Mouse (Mus musculus) stomach, embryonic 14.5 days (tissue): ENCODE measurements around the gene Pomgnt1. TPM values are rescaled to one million over a fixed set of nuclear protein-coding genes. Genes with fewer than 3 reads are reported as not detected.
A peak's percentile ranks its signal among the peaks of the same experiment; 100 is the strongest.

Experiments
- ATAC-seq: fragments of 200-750 bp; cut with Nextera tagmentation; 2 replicates; pipeline ENCODE4 v1.8.0; 2017; ENCODE audit warnings: low read depth, moderate TSS enrichment; ENCODE audit not compliant: insufficient number of reproducible peaks, insufficient read depth, low FRiP score
- H3K27ac ChIP-seq: fragments of 300-500 bp; sonication (generic); 2 replicates; pipeline ENCODE4 v1.5.1; 2014; ENCODE audit warnings: mild to moderate bottlenecking, low read length, moderate library complexity, mixed read lengths
- H3K27me3 ChIP-seq: fragments of 300-500 bp; sonication (generic); 2 replicates; pipeline ENCODE4 v1.6.1; 2014; ENCODE audit warnings: low read length, control low read depth, mixed read lengths; ENCODE audit not compliant: control insufficient read depth, insufficient read depth
- H3K36me3 ChIP-seq: fragments of 300-500 bp; sonication (generic); 2 replicates; pipeline ENCODE4 v1.6.1; 2014; ENCODE audit warnings: mild to moderate bottlenecking, control low read depth, low read length, moderate library complexity, mixed read lengths; ENCODE audit not compliant: control insufficient read depth, insufficient read depth
- H3K4me1 ChIP-seq: fragments of 300-500 bp; sonication (generic); 2 replicates; pipeline ENCODE4 v1.6.1; 2014; ENCODE audit warnings: low read length, control low read depth, mixed read lengths; ENCODE audit not compliant: control insufficient read depth, insufficient read depth
- H3K4me2 ChIP-seq: fragments of 300-500 bp; sonication (generic); replicated peaks from 2 replicates; pipeline ENCODE4 v1.6.1; 2014; ENCODE audit warnings: low read depth, low read length, control low read depth
- H3K4me3 ChIP-seq: fragments of 300-500 bp; sonication (generic); 2 replicates; pipeline ENCODE4 v1.5.1; 2014; ENCODE audit warnings: low read depth, low read length, control low read depth
- H3K9ac ChIP-seq: fragments of 300-500 bp; sonication (generic); replicated peaks from 2 replicates; pipeline ENCODE4 v1.6.1; 2014; ENCODE audit warnings: low read depth, mild to moderate bottlenecking, control low read depth, low read length, moderate library complexity, mixed read lengths
- H3K9me3 ChIP-seq: fragments of 300-500 bp; sonication (generic); 2 replicates; pipeline ENCODE4 v1.6.1; 2016; ENCODE audit warnings: low read depth, low read length, control low read depth; ENCODE audit not compliant: control insufficient read depth
- WGBS: fragments of 180-500 bp; shearing (Covaris S2); extraction: QIAGEN DNeasy Blood & Tissue Kit; methylation state at CpG from one replicate; pipeline ENCODE4 v1.1.7; 2014; 5-methylcytosine and 5-hydroxymethylcytosine counted together
- polyA plus RNA-seq: library from polyadenylated mRNA; unstranded; fragments of >200 nt; fragmentation: Nextera tagmentation; extraction: Ambion mirVana; gene quantifications from 2 replicates; pipeline ENCODE4 v1.2.1, GENCODE M21; 2014

Pomgnt1 gene
- 56.5 and 61.7 TPM in 2 replicates for polyA plus RNA-seq

DNA sequence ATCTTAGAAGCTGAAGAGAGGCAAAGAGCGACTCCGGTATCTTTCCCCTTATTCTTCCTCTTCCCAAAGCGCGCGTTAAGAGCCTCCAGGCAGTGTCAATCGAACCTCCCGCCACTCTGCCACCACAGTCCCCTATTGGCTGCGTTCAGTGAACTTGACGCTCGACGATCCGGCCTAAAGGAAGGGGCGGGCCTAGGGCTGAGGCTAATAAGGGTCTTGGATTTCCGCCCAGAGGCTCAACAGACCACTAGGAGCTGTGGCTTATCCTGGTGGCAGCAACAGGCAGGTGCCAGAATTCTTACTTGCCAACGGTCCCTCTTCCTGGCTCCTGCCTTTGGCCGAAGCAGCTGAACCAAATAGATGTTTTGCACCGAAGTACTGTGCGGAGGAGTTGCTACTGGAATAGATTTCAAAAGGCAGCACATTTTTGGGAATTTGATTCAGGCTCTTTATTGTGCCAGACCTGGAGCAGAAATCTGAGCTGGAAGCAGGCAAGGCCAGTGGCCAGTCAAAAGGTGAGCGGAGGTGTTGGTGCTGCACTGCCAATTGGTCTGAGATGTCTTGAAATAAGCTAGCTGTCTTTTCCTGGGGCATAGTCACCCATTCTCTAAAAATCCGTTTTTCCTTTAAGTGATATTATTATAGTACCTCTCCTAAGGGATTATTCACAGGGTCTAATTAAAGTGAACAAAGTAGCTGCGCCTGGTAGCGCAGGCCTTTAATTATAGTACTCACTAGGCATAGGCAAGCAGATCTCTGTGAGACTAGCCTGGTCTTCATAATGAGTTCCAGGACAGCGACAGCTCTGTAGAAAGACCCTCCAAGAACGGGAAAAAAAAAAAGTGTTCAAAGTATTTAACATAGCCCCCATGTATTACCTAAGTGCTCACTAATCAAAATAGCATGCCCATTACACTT is at the start of gene Pomgnt1, which contains the start of gene Rad54l:
Pomgnt1 (plus strand) TSS at position 239 of the 918 bp plus-strand sequence.
Rad54l (minus strand) TSS at position 89 of the 918 bp plus-strand sequence.
- no peaks in the 10 kb centered on the region for H3K9me3 ChIP-seq
- H3K4me2 ChIP-seq: peak within 1 kb of the TSS; percentile 79
- H3K9ac ChIP-seq: peak within 1 kb of the TSS; percentile 64
- H3K36me3 ChIP-seq: no peaks in the 10 kb centered on the region
- WGBS: 4% methylated on average over 24 of the region's 24 CpGs
- no peaks in the 10 kb centered on the region for H3K27me3 ChIP-seq
- H3K4me3 ChIP-seq: peak within 1 kb of the TSS; percentile 54
- ATAC-seq: peak; percentile 94
- H3K27ac ChIP-seq: peak within 1 kb of the TSS; percentile 69; the same call in 1 of the 2 replicates
- H3K4me1 ChIP-seq: peaks cover 11% of the 10 kb centered on the region; the same call in 1 of the 2 replicates

DNA sequence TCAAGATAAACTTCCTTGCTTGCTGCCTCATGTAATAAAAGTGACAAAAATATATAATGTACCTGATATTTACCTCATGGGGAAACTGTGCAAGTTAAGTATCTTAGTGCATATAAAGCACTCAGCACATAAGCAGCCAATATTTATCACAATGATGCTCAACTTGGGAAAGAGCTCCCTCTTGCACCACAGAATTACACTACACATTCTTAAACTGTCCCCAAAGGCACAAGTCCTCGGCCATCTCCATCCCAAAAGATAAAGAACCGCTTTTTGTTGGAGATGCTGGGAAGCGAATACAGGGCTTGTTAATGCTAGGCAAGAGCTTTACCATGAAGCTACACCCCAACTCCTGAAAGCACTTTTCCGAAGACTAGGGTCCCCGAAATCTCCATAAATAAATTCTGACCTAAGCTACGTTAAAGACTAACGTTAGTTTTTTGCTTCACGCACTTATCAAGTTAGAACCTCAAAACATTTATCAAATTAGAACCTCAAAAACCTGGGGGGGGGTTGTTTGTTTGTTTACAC is 49.4 kb upstream of the Pomgnt1 start:
- H3K4me1 ChIP-seq: peaks cover 21% of the 10 kb centered on the region
- H3K9ac ChIP-seq: peak overlapping the region; percentile 97
- H3K36me3 ChIP-seq: peaks cover 11% of the 10 kb centered on the region
- no peaks in the 10 kb centered on the region for H3K27me3 ChIP-seq
- WGBS: 1% methylated on average over 8 of the region's 8 CpGs
- peak overlapping the region; percentile 60 for H3K4me2 ChIP-seq
- H3K4me3 ChIP-seq: peak overlapping the region; percentile 85
- H3K9me3 ChIP-seq: no peaks in the 10 kb centered on the region
- ATAC-seq: no peak
- peak overlapping the region; percentile 98; the same call in 1 of the 2 replicates for H3K27ac ChIP-seq

GRCm38 (mm10) chr4:116074861-116075620 is 48.6 kb upstream of the Pomgnt1 start, which contains the start of the genes Uqcrh and Lrrc41:
Gene Uqcrh (minus strand): TSS chr4:116075071.
Gene Lrrc41 (plus strand): TSS chr4:116075269.
- Histone ChIP-seq H3K4me1 (peaks cover 21% of the 10 kb centered on the region), H3K9me3 (no peaks in the 10 kb centered on the region), H3K4me3 (peak within 1 kb of the TSS; percentile 85), H3K27ac (peak within 1 kb of the TSS; percentile 98), H3K9ac (peak within 1 kb of the TSS; percentile 97), H3K4me2 (peak within 1 kb of the TSS; percentile 94), H3K27me3 (no peaks in the 10 kb centered on the region), H3K36me3 (peaks cover 9% of the 10 kb centered on the region)
- ATAC-seq: peak; percentile 93
- whole genome bisulfite sequencing: under 1% methylated on average over 55 of the region's 55 CpGs

DNA sequence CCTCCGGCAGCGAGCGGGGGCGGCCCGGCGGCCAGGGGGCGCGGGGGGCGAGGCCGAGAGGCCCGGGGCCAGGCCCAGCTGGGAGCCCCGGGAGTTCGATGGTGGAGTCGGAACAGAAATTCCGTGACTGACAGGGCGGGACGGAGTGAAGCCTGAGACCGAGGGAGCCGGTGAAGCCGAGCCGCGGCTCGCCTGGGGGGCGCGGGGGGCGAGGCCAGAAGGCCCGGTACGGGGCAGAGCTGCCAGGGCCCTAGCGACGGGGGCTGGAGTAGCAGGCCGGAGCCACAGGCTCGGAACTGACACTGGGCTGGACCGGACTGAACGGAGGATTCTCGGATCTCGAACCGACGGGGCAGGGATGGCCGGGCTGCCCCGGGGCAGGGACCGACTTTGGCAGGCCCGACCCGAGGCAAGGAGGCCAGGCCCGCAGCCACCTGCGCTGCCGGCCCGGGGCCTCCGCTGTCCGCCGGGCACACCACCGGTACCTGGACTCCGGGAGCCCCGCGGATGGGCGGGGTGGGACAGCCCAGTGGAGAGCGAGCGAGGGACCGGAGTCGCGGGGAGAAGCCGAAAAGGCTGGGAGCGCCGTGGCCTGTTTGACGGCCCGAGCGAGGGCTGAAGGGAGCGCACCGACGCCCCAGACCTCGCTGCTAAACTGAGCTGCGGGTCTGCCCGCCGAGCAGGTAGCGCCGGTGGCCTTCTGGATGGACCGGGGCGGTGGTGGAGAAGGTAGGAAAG is 47.8 kb upstream of the Pomgnt1 start:
- H3K36me3 ChIP-seq: peaks cover 11% of the 10 kb centered on the region
- peaks cover 21% of the 10 kb centered on the region for H3K4me1 ChIP-seq
- H3K27ac ChIP-seq: peak overlapping the region; percentile 98
- H3K9me3 ChIP-seq: no peaks in the 10 kb centered on the region
- H3K4me2 ChIP-seq: peak overlapping the region; percentile 94
- WGBS: under 1% methylated on average over 74 of the region's 77 CpGs
- ATAC-seq: peak; percentile 53
- peak overlapping the region; percentile 97 for H3K9ac ChIP-seq
- peak overlapping the region; percentile 85 for H3K4me3 ChIP-seq
- H3K27me3 ChIP-seq: no peaks in the 10 kb centered on the region

- 2% methylated on average over 37 of the region's 37 CpGs for WGBS
- peaks cover 19% of the 10 kb centered on the region for H3K36me3 ChIP-seq
- H3K4me3 ChIP-seq: peak overlapping the region; percentile 85
- H3K4me2 ChIP-seq: peak overlapping the region; percentile 94
- H3K27ac ChIP-seq: peak overlapping the region; percentile 98
- H3K4me1 ChIP-seq: peaks cover 21% of the 10 kb centered on the region
- H3K27me3 ChIP-seq: no peaks in the 10 kb centered on the region
- peak overlapping the region; percentile 97 for H3K9ac ChIP-seq
- peak; percentile 21; the same call in 1 of the 2 replicates for ATAC-seq
- H3K9me3 ChIP-seq: no peaks in the 10 kb centered on the region
Measured at GRCm38 (mm10) chr4:116076369-116077231, 47.0 kb upstream of the Pomgnt1 start.

DNA sequence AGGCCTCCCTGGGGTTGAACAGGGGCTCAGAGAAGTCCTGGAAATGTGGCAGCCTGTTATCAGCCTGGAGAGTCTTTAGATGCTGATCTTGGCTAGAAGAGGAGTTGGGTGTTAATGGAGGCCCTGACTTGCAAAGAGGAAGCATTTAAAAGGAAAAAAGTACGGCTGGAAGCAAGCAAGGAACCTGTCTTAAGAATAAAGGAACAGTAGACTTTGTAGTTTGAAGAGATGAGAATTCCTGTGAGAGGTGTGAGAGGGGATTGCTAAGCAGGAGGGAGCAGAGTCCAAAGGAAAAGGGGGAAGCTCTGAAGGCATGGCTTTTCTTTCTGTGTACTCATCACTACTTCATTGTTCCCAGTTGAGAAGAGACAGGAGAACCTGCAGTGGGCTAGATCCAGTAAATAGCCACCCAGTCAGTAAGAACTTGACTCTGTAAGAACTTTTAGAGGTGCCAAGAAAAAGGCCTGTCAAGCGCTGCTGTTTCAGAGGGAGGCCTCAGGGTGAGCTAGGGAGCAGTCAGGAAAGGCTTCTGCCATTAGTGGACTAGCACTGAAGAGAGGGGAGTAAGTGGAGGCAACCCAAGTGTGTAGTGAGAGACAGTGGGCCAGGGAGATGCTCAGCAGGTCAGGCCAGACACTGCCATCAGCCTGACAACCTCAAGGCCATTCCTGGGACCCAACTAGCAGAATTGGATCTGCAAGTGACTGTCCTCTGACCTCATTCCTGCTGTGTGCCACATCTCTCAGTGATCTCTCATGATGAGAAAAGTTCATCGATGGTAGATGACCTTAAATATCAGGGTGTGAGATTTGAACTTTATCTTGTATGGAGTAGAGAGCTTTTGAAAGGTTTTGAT is 46.2 kb upstream of the Pomgnt1 start:
- no peak for ATAC-seq
- Histone ChIP-seq H3K36me3 (peaks cover 27% of the 10 kb centered on the region), H3K27ac (peak overlapping the region; percentile 98), H3K4me3 (peak overlapping the region; percentile 85), H3K9ac (peak overlapping the region; percentile 97), H3K27me3 (no peaks in the 10 kb centered on the region), H3K4me2 (peak overlapping the region; percentile 94), H3K9me3 (no peaks in the 10 kb centered on the region), H3K4me1 (peaks cover 21% of the 10 kb centered on the region)
- 56% methylated on average over 3 of the region's 3 CpGs for WGBS
